Mouse (Mus musculus): ENCODE results near the gene Tmem132d. TPM values are rescaled to one million over a fixed set of nuclear protein-coding genes. Genes with fewer than 3 reads are reported as not detected.
"Not testable (repeated sequence)": the region's sequence is repeated elsewhere in the genome, so short reads cannot be mapped to it uniquely, and the experiment has no call there.

Gene Tmem132d
- total RNA-seq, 2 experiments from 2014 or later: 0.07 TPM; not detected in 1

DNA sequence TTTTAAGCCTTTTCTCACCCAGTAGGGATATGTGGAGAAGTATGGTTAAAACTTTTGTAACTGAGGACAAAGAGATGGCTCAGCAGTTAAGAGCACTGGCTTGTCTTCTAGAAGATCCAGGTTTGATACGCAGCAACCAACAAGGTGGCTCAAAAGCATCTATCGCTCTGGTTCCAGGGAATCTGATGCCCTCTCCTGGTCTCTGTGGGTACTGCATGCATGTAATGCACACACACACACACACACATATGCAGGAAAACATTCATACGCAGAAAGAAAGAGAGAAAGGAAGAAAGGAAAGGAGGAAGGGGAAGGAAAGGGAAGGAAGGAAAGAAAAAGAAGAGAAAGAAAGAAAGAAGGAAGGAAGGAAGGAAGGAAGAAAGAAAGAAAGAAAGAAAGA lies 320.4 kb downstream of the Tmem132d start:
- ATAC-seq (ENCODE audit: poor library complexity, severe bottlenecking): no peak

DNA sequence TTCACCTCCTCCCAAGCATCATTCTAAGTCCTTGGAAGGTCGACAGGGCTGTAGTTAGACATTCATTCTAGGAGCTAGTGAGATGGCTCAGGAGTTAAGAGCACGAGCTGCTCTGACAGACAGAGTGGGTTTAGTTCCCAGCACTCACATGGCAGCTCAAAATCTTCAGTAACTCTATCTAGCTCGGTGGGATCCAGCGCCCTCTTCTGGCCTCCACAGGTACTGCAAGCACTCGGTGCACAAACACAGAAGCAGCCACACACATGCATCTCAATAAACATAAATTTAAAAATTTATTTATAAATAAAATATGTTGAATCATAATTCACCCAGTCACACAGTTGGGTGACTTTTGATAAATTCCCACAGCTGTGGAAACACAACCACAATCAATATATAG lies 321.2 kb downstream of the Tmem132d start:
- ATAC-seq (ENCODE audit: poor library complexity, severe bottlenecking): no peak

DNA sequence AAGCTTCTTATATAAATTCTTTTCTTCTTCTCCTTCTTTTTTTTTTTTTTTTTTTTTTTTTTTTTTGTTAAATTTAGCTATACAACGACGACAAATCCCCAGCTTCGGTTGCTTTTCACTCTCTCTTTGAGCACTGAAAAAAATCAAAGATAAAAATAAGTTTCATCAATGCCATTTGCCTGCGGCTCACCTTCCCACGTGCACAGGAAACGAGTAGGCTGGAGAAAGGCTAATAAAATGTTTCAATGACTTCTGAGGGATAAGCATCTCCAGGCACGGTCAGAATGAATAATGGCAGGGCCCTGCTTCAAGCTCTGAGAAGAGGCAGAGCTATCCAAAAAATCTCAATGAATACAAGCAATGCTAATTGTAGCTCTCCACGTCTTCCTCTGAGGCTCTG lies 330.3 kb downstream of the Tmem132d start:
- no peak for ATAC-seq (ENCODE audit: poor library complexity, severe bottlenecking)

DNA sequence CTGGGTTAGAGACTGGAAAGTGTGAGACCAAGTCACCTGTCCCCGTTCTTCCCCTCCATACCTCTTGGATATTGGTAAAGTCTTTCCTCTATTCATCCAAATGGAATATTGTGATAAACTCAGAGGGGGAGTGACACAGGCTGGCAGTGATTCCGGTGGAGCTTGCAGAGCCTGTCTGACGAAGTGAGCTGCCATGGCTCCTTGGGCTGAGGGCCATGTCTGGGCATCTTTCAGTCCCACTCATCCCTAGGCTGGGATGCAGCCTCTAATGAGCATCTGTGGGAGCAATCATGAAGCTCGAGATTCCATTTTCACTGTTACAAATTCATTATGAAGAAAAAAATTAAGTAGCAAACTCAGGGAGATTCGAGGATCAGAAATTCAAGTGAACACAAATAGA lies 332.5 kb downstream of the Tmem132d start:
- ATAC-seq (ENCODE audit: poor library complexity, severe bottlenecking): no peak

DNA sequence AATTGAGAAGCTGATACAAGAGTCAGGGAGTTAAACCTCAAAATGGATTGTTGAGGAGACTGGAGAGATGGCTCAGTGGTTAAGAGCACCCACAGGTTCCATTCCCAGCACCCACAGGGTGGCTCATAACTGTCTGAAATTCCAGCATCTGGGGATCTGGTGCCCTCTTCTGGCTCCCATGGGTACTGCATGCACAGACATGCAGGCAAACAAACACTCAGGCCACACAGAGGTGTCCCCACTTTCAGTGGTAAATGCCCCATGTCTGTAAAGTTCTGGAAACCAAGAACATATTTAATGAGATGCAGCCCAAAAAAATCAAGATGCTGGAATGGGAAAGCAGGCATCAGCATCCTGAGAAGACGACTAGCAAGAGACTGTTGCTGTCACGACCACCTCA lies 333.4 kb downstream of the Tmem132d start:
- ATAC-seq (ENCODE audit: poor library complexity, severe bottlenecking): no peak

DNA sequence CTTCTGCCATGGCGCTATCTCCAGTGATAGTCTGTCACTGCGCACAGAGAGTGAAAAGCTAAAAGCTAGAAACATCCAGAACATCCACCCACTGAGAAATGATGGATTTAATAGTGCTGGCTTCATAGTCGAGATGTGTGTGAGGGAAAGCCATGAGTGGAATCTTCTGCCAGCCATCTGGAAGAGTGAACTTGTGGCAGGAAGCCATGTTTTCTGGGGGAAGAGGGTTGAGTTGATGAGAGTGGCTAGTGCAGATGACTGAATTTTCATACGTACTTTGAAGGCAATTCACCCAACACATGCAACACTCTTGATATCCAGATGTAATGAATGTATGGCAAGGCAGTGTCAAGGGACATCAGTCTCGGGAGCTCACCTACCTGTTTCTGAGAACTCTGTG lies 342.3 kb downstream of the Tmem132d start:
- no peak for ATAC-seq (ENCODE audit: poor library complexity, severe bottlenecking)

DNA sequence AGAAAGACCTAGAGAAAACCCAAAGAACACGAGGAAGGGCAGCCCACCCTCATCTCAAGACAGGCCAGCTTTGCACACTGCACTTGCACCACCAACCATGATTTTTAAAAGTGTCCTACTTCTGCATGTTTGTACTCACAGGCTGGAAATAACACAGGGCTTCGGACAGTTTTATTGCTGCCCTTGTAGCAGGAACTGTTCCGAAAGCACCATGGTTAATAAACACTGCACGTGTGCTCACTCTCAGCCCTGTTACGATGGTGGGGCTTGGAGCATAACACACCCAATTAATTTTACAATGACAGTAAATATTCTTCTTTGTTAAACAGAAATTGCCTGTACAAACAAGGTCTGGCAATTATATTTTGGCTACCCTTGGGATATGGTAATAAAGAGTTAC lies 357.4 kb downstream of the Tmem132d start:
- ATAC-seq (ENCODE audit: poor library complexity, severe bottlenecking): no peak

DNA sequence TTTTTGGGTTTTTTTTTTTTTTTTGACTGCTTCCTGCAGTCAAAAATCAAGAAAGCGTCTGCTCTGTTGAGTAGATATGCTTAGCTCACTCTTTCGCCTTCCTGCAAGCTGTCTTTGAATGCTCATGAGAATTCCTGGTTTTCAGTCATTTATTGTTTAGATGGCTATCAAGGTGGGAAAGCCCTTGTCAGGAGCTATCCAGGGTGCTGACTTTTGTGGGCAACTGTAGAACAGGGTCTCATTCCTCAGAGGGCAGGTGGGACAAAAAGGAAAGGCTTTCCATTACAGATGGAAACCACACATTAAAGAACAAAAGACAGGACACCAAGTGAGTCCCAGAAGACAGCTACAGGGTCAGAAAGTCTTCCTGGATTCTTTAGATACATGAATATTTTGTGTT lies 360.3 kb downstream of the Tmem132d start:
- ATAC-seq (ENCODE audit: poor library complexity, severe bottlenecking): no peak

DNA sequence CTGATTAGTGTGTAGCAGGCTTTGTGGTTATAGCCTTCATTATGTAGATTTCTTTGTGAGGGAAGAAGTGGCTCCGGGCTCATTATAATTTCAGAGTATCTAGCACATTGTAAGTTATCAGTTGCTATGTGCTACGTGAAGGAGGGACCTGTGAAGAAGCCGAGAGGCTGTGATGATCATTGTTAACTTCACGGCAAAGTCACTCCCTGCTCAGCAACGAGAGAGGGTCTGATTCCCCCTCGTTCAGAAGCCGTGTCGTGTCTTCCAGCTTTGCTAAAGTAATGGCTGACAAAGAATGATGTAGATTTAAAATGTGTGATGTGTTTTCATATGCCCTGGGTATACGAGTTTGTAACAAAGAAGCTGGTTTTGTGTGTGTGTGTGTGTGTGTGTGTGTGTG lies 391.1 kb downstream of the Tmem132d start:
- ATAC-seq (ENCODE audit: poor library complexity, severe bottlenecking): no peak

DNA sequence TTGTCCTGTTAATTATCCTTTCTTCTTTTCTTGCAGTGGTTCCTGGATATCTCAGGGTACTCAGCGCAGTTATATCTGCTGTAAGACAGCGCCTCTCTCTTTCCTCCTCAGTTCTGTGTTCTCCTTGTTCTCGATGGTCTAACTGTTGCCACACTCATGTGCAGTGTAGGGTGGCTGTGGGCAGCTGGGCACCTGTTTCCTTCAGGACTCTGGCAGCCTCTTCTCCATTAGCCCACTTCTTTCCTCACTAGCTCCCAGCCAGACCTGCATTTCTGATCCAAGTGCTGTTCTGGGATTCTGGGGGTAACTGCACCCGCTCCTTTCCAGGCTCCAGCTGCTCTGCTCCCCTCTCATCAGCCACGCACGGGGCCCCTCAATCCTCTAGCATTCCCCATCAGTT lies 392.8 kb downstream of the Tmem132d start:
- no peak for ATAC-seq (ENCODE audit: poor library complexity, severe bottlenecking)

DNA sequence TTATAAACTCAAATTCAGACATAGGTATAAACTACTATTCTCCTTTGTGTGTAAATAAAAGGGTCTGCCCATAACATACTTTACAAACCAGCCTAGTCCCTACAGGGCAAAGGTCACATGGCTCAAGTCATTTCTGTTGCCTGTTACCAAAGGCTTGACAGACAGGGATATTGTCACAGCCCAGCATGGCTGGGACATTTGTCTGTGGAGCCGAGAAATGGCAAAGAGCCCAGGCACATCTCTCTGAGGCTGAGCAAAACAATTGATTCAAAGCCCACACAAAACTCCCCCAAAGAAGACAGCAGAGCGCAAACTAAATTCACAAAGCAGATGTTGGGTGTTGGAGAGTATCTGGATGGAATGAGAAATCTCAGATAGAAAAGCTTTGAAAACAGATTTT lies 405.8 kb downstream of the Tmem132d start:
- ATAC-seq (ENCODE audit: poor library complexity, severe bottlenecking): no peak

DNA sequence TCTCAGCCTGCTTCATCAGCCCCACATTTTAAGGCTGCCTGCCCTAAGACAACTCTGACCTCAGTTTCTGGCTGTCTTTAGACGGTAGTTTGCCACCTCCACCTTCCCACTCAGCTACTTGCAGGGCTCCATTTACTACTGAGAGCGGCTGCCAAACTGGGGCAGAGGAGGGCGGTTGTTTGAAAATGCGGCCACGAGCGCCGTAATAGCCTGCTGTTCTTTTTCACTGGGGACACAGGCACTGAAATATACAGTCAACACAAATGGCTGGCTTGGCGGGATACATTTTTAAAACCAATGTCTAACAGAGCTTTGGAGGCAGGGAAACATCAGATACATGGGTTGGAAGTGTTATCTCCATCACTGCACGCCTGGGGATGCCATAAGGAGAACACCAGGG lies 428.2 kb downstream of the Tmem132d start:
- ATAC-seq (ENCODE audit: poor library complexity, severe bottlenecking): no peak

DNA sequence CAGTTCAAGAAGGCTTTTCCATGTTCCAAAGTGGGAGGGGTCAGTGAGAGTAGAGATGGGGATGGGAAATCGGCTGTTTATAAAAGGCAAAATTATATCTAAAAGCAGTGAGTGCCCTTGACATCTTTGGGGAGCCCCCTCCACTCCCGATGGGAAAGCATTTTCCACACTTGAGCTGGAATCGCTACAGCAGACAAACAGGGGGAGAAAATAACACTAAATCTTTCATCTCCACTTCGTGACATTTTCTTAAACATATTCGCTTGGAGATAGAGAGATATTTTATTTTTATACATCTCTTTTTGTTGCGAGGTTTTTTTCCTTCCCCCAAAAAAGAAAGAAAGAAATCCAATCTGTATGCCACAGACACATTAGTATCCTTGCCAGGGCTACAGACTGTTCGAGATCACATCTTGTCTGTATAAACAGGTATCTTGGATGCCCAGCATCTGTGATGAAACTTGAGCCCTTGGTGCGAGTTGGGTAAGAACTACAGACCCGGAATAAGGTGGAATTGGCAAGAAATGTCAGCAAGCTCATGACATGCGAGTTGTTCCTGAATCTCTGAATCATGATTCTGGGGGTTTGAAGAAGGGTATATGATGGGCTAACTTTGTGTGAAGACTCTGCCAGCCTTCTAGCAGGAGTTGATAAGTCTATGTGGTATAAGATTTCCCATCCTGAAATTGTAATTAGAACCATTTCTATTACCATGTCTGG lies 436.2 kb downstream of the Tmem132d start:
- ATAC-seq (ENCODE audit: poor library complexity, severe bottlenecking): no peak

DNA sequence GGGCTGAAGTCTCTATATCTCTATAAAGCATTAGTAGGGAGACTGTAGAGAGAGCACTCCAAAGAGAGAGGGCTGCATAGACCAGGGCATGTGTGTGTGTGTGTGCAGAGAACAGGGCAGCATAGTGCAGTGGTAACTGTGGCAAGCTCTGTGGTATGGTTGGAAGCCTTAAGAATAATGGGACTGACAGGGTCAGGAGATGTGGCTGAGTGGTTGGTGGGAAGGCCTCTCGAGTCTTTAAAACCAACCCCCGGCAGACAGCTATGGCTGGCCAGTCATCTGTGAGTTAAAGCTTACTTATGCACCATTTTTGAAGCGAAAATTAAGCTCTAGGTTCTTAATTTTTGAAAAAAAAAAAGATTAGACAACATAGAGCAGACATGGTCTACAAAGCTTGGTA lies 439.4 kb downstream of the Tmem132d start:
- ATAC-seq (ENCODE audit: poor library complexity, severe bottlenecking): no peak

DNA sequence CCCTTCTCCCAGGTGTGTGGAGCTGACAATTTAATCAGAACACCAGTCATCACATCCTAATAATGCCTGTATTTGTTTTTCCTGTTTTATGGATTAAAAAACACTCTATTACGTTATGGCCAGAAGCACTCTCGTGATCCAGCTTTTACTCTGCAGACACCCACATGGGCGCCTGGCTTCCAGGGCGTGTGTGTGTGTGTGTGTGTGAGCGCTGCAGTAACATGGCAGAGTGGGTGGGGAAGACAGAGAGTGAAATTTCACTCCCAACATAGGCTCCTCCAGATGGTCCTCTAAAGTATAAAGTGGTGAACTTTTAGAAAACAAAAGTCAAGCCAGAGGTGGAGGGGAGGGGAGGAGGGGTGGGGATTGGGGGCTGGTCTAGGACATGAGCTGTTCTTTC lies 442.1 kb downstream of the Tmem132d start:
- no peak for ATAC-seq (ENCODE audit: poor library complexity, severe bottlenecking)

DNA sequence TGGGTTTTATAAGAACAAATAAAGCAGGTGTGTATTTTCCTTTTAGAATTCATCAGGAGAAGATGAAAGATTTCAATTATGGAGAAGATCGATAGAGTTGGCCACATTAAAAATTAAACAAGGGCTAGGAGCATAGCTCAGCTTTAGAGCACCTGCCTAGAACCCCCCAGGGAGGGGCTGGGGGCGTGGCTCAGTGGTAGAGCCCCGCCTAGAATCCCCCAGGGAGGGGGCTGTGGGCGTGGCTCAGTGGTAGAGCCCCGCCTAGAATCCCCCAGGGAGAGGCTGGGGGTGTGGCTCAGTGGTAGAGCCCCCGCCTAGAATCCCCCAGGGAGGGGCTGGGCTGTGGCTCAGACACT lies 452.9 kb downstream of the Tmem132d start:
- not testable (repeated sequence) for ATAC-seq (ENCODE audit: poor library complexity, severe bottlenecking)

DNA sequence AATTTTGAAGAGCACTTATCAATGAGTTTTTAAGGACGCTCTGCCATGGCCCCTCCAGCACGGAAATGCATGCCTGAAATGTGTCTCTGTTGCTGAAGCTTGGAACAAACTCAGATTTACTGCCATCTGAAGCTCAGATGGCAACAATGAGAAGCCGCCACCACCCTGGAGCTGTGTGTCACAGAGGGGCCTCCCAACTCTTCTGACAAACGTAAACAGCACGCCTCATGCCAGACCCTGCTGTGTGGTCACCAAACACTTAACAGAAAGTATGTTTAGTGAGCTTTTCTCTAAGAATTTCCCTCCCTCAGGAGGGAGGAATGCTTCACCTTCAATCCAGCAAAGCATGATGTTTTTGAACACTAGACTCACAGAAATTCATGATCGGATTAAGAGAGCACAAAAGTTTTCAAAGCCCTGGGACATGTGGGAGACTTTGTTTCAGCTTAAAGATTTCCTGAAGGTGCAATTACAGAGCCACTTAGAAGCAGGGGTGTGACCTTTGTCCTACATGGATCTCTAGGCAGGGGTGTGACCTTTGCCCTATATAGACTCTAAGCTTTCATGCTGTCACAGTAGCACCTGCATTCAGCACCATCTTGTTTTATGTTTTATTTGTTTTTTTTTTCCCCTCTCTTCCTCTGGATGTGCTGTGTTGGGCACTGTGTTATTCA lies 453.4 kb downstream of the Tmem132d start:
- no peak for ATAC-seq (ENCODE audit: poor library complexity, severe bottlenecking)

DNA sequence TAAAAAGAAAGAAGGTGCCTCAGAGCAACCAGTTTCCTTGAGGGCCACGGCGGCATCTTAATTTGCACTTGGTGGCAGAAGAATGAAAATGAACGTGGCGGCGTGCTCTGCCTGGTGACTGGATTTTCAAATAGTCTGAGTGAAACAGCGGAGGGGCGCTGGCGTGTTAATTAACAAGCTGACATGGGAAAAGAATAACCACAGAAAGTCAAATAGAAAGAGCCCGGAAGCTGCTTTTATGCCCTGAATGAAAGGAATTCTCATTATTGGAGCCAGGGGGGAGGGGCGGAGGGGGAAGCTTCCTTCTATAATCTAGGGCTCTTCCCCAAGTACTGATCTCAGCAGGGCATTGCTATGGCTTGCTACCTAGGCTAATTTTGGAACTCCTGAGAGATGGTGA lies 456.2 kb downstream of the Tmem132d start:
- no peak for ATAC-seq (ENCODE audit: poor library complexity, severe bottlenecking)

DNA sequence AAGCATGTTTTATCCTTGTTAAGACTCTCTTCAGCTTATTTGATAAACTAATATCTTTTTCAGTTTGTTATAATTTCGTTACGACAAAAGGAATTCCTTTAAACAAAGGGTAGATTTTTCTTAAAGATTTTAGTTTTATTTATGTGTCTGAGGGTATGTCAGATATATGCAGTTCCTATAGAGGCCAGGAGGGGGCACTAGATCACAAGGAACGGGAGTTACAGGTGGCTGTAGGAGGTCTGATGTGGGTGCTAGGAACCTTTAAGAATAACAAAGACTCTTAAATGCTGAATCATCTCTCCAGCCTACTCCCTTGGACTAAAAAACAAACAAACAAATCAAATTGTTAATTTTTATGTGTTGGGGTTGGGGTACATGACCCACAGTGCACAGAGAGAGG lies 467.2 kb downstream of the Tmem132d start:
- ATAC-seq (ENCODE audit: poor library complexity, severe bottlenecking): no peak

DNA sequence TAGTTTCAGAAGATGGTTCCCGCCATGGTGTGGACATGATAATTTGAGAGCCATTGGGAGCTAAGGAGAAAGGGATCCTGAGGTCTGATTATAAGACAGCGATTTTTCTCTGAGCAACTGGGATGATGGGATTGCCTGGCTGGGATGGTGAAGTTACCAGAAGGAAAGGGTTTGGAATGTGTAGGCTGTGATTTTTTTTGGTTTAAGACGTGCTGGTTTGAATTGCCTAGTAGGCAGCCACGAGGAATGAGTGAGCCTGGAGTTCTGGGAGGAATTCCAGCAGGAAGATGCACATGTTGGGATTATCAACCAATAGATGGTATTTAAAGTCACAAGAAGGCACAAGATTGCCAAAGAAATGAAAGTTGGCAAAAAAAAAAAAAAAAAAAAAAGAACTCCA lies 470.2 kb downstream of the Tmem132d start:
- ATAC-seq (ENCODE audit: poor library complexity, severe bottlenecking): no peak

DNA sequence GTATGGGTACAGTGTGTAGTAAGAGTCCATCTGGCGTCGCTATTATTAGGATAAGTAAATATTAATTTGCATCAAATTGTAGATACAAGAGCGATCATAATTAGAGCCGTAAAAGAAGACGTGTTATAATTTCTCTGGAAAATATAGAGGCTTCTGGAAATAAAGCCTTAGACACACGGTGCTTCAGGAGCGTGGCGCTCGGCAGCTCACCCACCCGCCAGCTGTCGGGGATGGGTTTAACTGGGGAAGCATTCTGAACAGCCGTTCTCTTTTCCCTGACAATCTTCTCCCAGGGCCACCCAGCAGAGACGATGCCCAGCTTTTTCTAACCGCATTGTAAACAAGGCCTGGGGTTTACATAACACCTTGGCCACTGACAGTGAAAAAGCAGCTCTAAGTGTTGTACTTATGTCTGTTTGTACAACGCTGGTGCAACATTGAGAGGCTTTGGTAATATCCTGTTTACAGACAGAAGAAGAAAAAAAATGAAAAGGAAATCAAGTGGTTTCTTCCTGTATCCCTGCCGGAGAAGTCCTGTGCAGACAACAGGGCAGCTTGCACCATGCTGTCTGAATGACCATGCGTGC lies 476.3 kb downstream of the Tmem132d start:
- no peak for ATAC-seq (ENCODE audit: poor library complexity, severe bottlenecking)

DNA sequence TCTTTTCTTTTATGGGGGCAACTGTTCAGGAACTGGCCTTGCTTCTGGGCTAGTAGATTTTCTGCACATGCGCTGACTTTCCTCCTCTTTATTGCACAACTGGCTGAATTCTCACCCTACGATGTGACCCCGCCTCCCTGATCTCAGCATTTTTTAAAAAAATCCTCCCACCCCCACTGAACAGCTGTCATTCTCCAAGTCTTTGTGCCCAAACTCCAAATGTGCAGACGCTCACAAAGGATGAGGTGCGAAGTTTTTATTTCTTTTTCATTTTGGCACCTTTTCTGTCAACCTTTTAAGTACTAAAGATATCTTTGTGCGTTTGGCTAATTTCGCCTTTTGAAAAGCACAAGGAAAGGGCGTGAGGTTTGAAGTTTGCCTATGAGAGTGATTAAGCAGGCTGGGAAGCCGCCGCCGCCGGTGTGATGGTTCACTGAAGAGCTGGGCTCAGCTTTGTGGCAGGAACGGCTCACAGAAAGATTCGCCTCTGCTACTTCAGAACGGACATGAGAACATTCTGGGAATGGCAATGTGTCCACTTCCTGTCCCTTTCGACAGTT lies 478.6 kb downstream of the Tmem132d start:
- no peak for ATAC-seq (ENCODE audit: poor library complexity, severe bottlenecking)

Measured in megakaryocyte, adult 5-6 weeks (primary cell).